Mouse (Mus musculus) G1E (cell line): ENCODE results near the gene Col4a2. TPM values are rescaled to one million over a fixed set of nuclear protein-coding genes. Genes with fewer than 3 reads are reported as not detected.

Experiments
- ATAC-seq: 2 replicates; pipeline ENCODE4 v1.8.0; 2016; ENCODE audit warnings: mild to moderate bottlenecking; ENCODE audit not compliant: insufficient number of reproducible peaks, poor library complexity, low FRiP score, severe bottlenecking; ENCODE audit errors: extremely low read depth
- DNase-seq: peaks from one replicate; pipeline ENCODE4 v3.0.0; 2012; ENCODE audit warnings: low spot score
- H3K27me3 ChIP-seq: 2 replicates; pipeline ENCODE4 v1.6.1; 2012; ENCODE audit warnings: mild to moderate bottlenecking, low read length, inconsistent platforms; ENCODE audit not compliant: insufficient read depth
- H3K36me3 ChIP-seq: replicated peaks from 2 replicates; pipeline ENCODE3; 2012; ENCODE audit warnings: mild to moderate bottlenecking, inconsistent platforms
- H3K4me1 ChIP-seq: 2 replicates; pipeline ENCODE4 v1.6.1; 2012; ENCODE audit warnings: low read depth, low read length, inconsistent platforms, mixed read lengths; ENCODE audit not compliant: insufficient read depth
- H3K4me3 ChIP-seq: 2 replicates; pipeline ENCODE4 v1.5.1; 2012; ENCODE audit warnings: low read depth, mild to moderate bottlenecking, inconsistent platforms, low read length, moderate library complexity, mixed read lengths
- H3K9me3 ChIP-seq: replicated peaks from 2 replicates; pipeline ENCODE4 v1.6.1; 2012; ENCODE audit warnings: inconsistent platforms
- CTCF ChIP-seq: IDR thresholded peaks from 2 replicates; pipeline ENCODE4 v1.5.1; 2012; ENCODE audit warnings: low read depth, low read length, inconsistent platforms, mixed read lengths
- GATA1 ChIP-seq: IDR thresholded peaks from 2 replicates; pipeline ENCODE4 v1.6.1; 2012; ENCODE audit warnings: borderline replicate concordance, low read length, inconsistent platforms, mixed read lengths
- GATA2 ChIP-seq: IDR thresholded peaks from 2 replicates; pipeline ENCODE4 v1.6.1; 2012; ENCODE audit warnings: low read depth, low read length, inconsistent platforms, borderline replicate concordance
- POLR2AphosphoS5 ChIP-seq: IDR thresholded peaks from 2 replicates; pipeline ENCODE4 v1.6.1; 2012; ENCODE audit warnings: low read depth, low read length, inconsistent platforms; ENCODE audit not compliant: insufficient replicate concordance
- TAL1 ChIP-seq: conservative IDR thresholded peaks from 2 replicates; pipeline ENCODE4 v1.6.1; 2012; ENCODE audit warnings: low read depth, low read length, inconsistent platforms, mixed read lengths
- polyA plus RNA-seq: library from polyadenylated mRNA; stranded (reverse); fragments of >175 nt; gene quantifications from 2 replicates; pipeline ENCODE4 v1.2.3, GENCODE M21; 2012
- total RNA-seq, 2 experiments: library from RNA; stranded (forward) in 1 of 2; stranded (reverse) in 1 of 2; fragments of 200-1000 nt in 1 of 2; fragments of >200 nt in 1 of 2; fragmentation: Nextera tagmentation in 1 of 2; gene quantifications; 2 replicates each; pipeline ENCODE4 v1.2.3; 2014 to 2017

The Col4a2 gene
- total RNA-seq (2014; fragmentation: Nextera tagmentation), result not detected in 2 replicates
- total RNA-seq (2017), result 0.05 and 0.06 TPM in 2 replicates
- not detected in 2 replicates for polyA plus RNA-seq

DNA sequence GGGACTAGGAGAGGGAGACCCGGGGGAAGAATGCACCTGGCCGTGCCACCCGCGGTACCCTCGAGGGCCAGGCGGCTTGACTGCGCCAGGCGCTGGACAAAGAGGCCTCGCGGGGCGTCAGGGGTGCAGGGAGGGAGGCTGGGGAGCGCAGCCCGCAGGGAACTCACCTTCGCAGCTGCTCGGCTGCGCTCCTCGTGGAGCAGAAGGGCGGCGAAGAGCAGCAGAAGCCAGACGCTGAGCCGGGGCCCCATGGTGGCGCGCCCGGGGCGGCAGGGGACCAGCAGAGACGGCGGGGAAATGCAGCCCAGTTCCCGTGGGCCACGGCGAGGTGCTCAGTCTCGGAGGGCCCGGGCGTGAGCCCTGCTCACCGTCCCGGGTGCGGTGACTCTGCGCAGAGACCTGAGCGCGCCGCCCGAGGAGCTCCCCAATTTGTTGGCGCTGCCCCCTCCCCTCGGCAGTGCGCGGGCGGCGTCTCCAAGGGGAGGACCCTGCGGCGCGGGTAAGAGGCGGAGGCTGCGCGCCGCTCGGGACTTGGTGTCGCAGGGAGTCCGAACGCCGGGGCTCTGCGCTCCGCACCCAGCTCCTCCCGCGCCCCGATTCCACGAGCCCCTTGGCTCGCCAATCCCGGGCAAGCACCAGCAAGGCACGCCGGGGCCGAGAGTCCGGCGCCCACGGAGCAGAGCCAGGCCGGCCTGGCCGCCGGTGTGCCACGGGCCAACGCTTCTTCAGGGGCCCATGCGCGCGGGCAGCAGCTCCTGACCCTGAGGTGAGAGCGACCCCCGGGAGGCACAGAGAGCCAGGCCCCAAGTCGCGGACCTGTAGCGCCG is at the start of gene Col4a2, which contains the start of gene Col4a1:
Gene Col4a2, plus strand, starts transcription at position 457 of the 827 bp plus-strand sequence.
Gene Col4a1, minus strand, starts transcription at position 478 of the 827 bp plus-strand sequence.
- Histone ChIP-seq H3K36me3 (no peaks in the 10 kb centered on the region), H3K4me1 (no peaks in the 10 kb centered on the region), H3K9me3 (no peaks in the 10 kb centered on the region), H3K4me3 (no peak within 1 kb of the TSS), H3K27me3 (peaks cover 6% of the 10 kb centered on the region; the same call in 1 of the 2 replicates)
- no peak for TF ChIP-seq TAL1
- TF ChIP-seq GATA1, result no peak
- no peak for TF ChIP-seq POLR2AphosphoS5
- no peak for TF ChIP-seq CTCF
- ATAC-seq (no peak), DNase-seq (no peak)

DNA sequence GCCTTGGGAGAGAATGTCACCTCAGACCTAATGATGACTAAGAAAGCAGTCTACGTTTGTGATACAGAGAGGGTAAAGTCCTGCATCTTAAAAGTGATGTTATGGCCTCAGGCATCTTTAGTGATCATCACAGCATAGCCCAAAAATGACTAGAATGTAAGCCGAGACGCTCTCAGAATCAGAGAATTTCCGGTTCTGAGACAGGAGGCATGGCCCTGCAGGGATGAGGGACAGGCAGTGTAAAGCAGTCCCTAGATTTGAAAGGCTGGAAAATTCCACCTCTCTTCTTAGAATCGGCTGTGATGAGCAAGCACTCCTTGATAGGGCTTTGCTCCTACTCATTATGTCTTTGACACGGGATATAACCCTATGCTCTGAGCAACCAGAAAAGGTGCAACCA is 48.8 kb upstream of the Col4a2 start:
- Histone ChIP-seq H3K9me3 (no peaks in the 10 kb centered on the region), H3K36me3 (no peaks in the 10 kb centered on the region), H3K4me1 (no peaks in the 10 kb centered on the region), H3K27me3 (peaks cover 14% of the 10 kb centered on the region), H3K4me3 (no peak overlapping the region)
- DNase-seq (no peak), ATAC-seq (no peak)
- TF ChIP-seq GATA2 (no peak), CTCF (no peak), TAL1 (no peak), GATA1 (no peak), POLR2AphosphoS5 (no peak)

DNA sequence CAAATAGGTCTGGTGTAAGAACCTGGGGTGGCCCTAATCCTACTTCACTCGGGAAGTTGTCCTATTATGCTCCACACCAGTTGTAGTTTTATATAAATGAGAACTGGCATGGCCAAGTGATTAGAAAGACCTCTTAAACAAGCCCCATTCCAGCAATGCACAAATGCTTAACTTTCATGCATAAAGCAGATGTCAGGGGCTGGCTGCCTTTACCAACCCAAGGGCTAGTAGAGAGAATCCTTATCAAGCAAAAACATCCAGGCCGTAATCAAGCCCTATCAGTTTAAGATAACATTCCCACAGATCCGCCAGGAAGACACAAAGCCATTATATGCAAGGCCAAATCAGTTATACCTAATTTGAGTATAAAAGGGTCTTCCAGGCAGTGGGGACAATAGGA is 46.6 kb upstream of the Col4a2 start:
- DNase-seq (no peak), ATAC-seq (no peak)
- Histone ChIP-seq H3K36me3 (no peaks in the 10 kb centered on the region), H3K9me3 (no peaks in the 10 kb centered on the region), H3K27me3 (peaks cover 11% of the 10 kb centered on the region; the same call in 1 of the 2 replicates), H3K4me3 (no peak overlapping the region), H3K4me1 (no peaks in the 10 kb centered on the region)
- no peak for TF ChIP-seq GATA1
- TF ChIP-seq GATA2, result no peak
- no peak for TF ChIP-seq CTCF
- no peak for TF ChIP-seq TAL1
- no peak for TF ChIP-seq POLR2AphosphoS5

DNA sequence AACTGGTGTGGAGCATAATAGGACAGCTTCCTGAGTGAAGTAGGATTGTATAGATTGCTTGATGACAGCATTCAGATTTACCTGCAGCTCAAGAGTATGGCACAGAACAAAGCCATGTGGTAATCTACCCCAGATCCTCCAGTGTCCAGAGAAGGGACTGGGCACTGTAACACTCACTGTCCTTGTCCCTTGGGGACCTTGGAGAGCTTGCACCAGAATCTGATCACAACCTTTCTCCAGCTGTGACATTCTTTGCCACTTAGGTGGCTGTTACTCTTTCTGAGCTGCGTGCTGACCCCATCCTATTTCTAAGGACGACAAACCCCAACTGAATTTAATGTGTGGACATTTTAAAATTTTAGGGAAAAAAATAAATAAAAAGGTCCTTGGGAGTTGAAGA is 46.1 kb upstream of the Col4a2 start:
- TF ChIP-seq CTCF (no peak), GATA1 (no peak), GATA2 (no peak), TAL1 (no peak), POLR2AphosphoS5 (no peak)
- no peaks in the 10 kb centered on the region for H3K4me1 ChIP-seq
- peaks cover 11% of the 10 kb centered on the region; the same call in 1 of the 2 replicates for H3K27me3 ChIP-seq
- DNase-seq (no peak), ATAC-seq (no peak)
- no peaks in the 10 kb centered on the region for H3K36me3 ChIP-seq
- no peak overlapping the region for H3K4me3 ChIP-seq
- H3K9me3 ChIP-seq, result no peaks in the 10 kb centered on the region

DNA sequence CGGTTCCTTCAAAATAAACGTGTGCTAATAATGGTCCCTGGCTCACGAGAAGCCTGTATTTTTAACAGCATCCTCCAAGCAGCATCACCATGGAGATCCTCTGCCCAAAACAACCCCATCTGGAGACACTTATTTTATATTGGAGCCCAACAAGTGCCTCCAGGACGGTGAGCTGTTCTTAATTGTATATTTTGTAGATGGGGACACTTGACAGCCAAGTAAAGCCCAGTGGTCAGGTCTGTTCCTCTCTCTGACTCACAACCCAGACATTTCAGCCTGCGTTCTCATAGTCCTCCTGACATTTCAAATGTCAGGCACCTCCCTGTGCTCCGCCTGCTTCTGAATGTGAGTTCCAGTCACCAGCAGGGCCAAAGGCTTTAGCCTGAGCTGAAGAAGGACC is 43.9 kb upstream of the Col4a2 start:
- ATAC-seq, result no peak
- Histone ChIP-seq H3K4me1 (no peaks in the 10 kb centered on the region), H3K9me3 (no peaks in the 10 kb centered on the region), H3K36me3 (no peaks in the 10 kb centered on the region), H3K27me3 (peaks cover 6% of the 10 kb centered on the region), H3K4me3 (no peak overlapping the region)
- TF ChIP-seq GATA2, result no peak
- no peak for TF ChIP-seq CTCF
- TF ChIP-seq POLR2AphosphoS5, result no peak
- no peak for TF ChIP-seq TAL1
- no peak for TF ChIP-seq GATA1
- no peak for DNase-seq

DNA sequence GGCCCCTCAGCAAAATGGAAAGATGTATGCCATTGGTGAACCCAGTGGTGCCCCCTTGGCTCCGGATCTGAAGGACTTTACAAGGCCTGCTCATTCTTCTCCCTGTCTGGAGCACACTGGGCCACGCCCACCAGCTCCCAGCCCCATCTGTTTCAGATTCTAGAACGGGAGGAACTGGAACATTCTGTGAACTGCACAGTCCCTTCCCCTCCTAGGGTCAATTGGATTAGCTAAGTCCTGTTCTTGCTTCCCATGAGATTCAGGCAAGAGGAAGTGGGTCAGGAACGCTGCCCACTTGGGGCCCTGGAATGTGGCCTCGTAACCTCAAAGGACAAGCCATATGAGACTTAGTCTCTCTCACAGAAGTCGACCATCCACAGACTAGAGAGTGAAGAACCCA is 41.8 kb upstream of the Col4a2 start:
- Histone ChIP-seq H3K9me3 (no peaks in the 10 kb centered on the region), H3K27me3 (peaks cover 3% of the 10 kb centered on the region; the same call in 1 of the 2 replicates), H3K36me3 (no peaks in the 10 kb centered on the region), H3K4me3 (no peak overlapping the region), H3K4me1 (no peaks in the 10 kb centered on the region)
- no peak for ATAC-seq
- TF ChIP-seq GATA2 (no peak), POLR2AphosphoS5 (no peak), GATA1 (no peak), CTCF (no peak), TAL1 (no peak)
- no peak for DNase-seq
